8 mouse cellular contexts compared by ENCODE assay signal in genomic region chr11:69409378-69410044, GRCm38 (mm10). TPM values are rescaled to one million over a fixed set of nuclear protein-coding genes. Genes with fewer than 3 reads are reported as not detected.
DNase-seq lines count a peak whose midpoint lies in the region; ATAC-seq and TF ChIP-seq lines count a peak whose summit lies in the region.

No protein-coding gene starts in this region.

- peaks cover 8% of the 10 kb centered on the region for H3K4me1 ChIP-seq in intestine, postnatal 0 days (replicated peaks; ENCODE audit: control insufficient read depth, insufficient read depth, low read length)
- H3K4me1 ChIP-seq in limb, embryonic 14.5 days (ENCODE audit: control insufficient read depth, insufficient read depth, low read length) = peaks cover 33% of the 10 kb centered on the region
- peaks cover 46% of the 10 kb centered on the region for H3K4me1 ChIP-seq in midbrain, embryonic 14.5 days (ENCODE audit: control insufficient read depth, insufficient read depth, low read length)
- H3K4me1 ChIP-seq in spleen, adult 2 months (ENCODE audit: control insufficient read depth, insufficient read depth, insufficient read length) = peaks cover 5% of the 10 kb centered on the region; the same call in 1 of the 2 replicates

- H3K9me3 ChIP-seq in intestine, postnatal 0 days (ENCODE audit: control insufficient read depth) = no peaks in the 10 kb centered on the region
- H3K9me3 ChIP-seq in limb, embryonic 14.5 days (ENCODE audit: control insufficient read depth, low read length) = no peaks in the 10 kb centered on the region
- H3K9me3 ChIP-seq in midbrain, embryonic 14.5 days (ENCODE audit: control insufficient read depth, low read length) = no peaks in the 10 kb centered on the region

- H3K27me3 ChIP-seq in intestine, postnatal 0 days (replicated peaks; ENCODE audit: control insufficient read depth, insufficient read depth, low read length) = no peaks in the 10 kb centered on the region
- H3K27me3 ChIP-seq in limb, embryonic 14.5 days (ENCODE audit: control insufficient read depth, insufficient read depth, low read length) = no peaks in the 10 kb centered on the region
- no peaks in the 10 kb centered on the region for H3K27me3 ChIP-seq in midbrain, embryonic 14.5 days (ENCODE audit: control insufficient read depth, insufficient read depth, low read length)
- H3K27me3 ChIP-seq in spleen, adult 2 months (ENCODE audit: control insufficient read depth, insufficient read depth, low read length) = no peaks in the 10 kb centered on the region

- ATAC-seq in intestine, postnatal 0 days = peak; percentile 55
- ATAC-seq in limb, embryonic 14.5 days (ENCODE audit: low FRiP score, low read depth) = peak; percentile 67
- peak; percentile 41 for ATAC-seq in midbrain, embryonic 14.5 days (ENCODE audit: low FRiP score, low TSS enrichment)

- H3K27ac ChIP-seq in intestine, postnatal 0 days (ENCODE audit: low read depth, low read length) = peak overlapping the region; percentile 98
- H3K27ac ChIP-seq in limb, embryonic 14.5 days (replicated peaks; ENCODE audit: low read depth, low read length) = peak overlapping the region; percentile 92
- H3K27ac ChIP-seq in midbrain, embryonic 14.5 days (replicated peaks; ENCODE audit: low read depth, low read length) = peak overlapping the region; percentile 100
- H3K27ac ChIP-seq in spleen, adult 2 months (ENCODE audit: insufficient read depth, low read length) = peak overlapping the region; percentile 100

- WGBS in intestine, postnatal 0 days = under 1% methylated on average over 42 of the region's 46 CpGs
- WGBS in limb, embryonic 14.5 days = under 1% methylated on average over 34 of the region's 46 CpGs
- under 1% methylated on average over 43 of the region's 46 CpGs for WGBS in midbrain, embryonic 14.5 days
- under 1% methylated on average over 46 of the region's 46 CpGs for WGBS in spleen, adult 2 months

- peak overlapping the region; percentile 90 for H3K9ac ChIP-seq in intestine, postnatal 0 days (ENCODE audit: low read depth, low read length)
- H3K9ac ChIP-seq in limb, embryonic 14.5 days (ENCODE audit: low read depth, low read length, severe bottlenecking) = peak overlapping the region; percentile 81
- peak overlapping the region; percentile 85 for H3K9ac ChIP-seq in midbrain, embryonic 14.5 days (replicated peaks; ENCODE audit: low read length)

- TF ChIP-seq CTCF in intestine, postnatal 0 days (IDR thresholded peaks at IDR 0.05; ENCODE audit: low read depth) = no peak
- no peak for TF ChIP-seq CTCF in spleen, adult 2 months (IDR thresholded peaks at IDR 0.05; ENCODE audit: extremely low read depth, insufficient read depth, insufficient read length, insufficient replicate concordance)

- peak overlapping the region; percentile 80 for H3K4me3 ChIP-seq in intestine, postnatal 0 days (ENCODE audit: low read depth, low read length)
- H3K4me3 ChIP-seq in limb, embryonic 14.5 days (replicated peaks; ENCODE audit: low read length) = peak overlapping the region; percentile 76
- H3K4me3 ChIP-seq in midbrain, embryonic 14.5 days (replicated peaks; ENCODE audit: low read depth, low read length) = peak overlapping the region; percentile 62
- H3K4me3 ChIP-seq in spleen, adult 2 months (ENCODE audit: extremely low read depth, insufficient read depth, insufficient read length) = peak overlapping the region; percentile 91

- peaks cover 35% of the 10 kb centered on the region for H3K36me3 ChIP-seq in intestine, postnatal 0 days (ENCODE audit: control insufficient read depth, insufficient read depth)
- peaks cover 59% of the 10 kb centered on the region for H3K36me3 ChIP-seq in limb, embryonic 14.5 days (ENCODE audit: control insufficient read depth, insufficient read depth, low read length)
- H3K36me3 ChIP-seq in midbrain, embryonic 14.5 days (ENCODE audit: control insufficient read depth, insufficient read depth, low read length) = peaks cover 54% of the 10 kb centered on the region
- H3K36me3 ChIP-seq in spleen, adult 2 months (ENCODE audit: control insufficient read depth, insufficient read depth, low read length) = peaks cover 27% of the 10 kb centered on the region

- DNase-seq in adrenal gland, adult (ENCODE audit: inconsistent age in 2 of 2, low spot score in 1 of 2) = peak; percentile 88 to 97
- no peak for DNase-seq in adrenal gland, adult 8-10 months
- DNase-seq in embryo, embryonic 10.5 days (ENCODE audit: low spot score) = peak; percentile 92
- peak; percentile 99 for DNase-seq in heart, adult 11 months
- DNase-seq in limb, embryonic 14.5 days (ENCODE audit: low spot score) = peak; percentile 85
- peak; percentile 88 for DNase-seq in midbrain, embryonic 14.5 days
- peak; percentile 83 to 92 for DNase-seq in spleen, adult 2 months (ENCODE audit: low read depth in 1 of 2, low spot score in 2 of 2)

- peak overlapping the region; percentile 78 for H3K4me2 ChIP-seq in intestine, postnatal 0 days (replicated peaks; ENCODE audit: low read depth)
- peak overlapping the region; percentile 81 for H3K4me2 ChIP-seq in limb, embryonic 14.5 days (replicated peaks; ENCODE audit: low read depth, low read length, severe bottlenecking)
- H3K4me2 ChIP-seq in midbrain, embryonic 14.5 days (ENCODE audit: low read length) = peak overlapping the region; percentile 99

- TF ChIP-seq POLR2A in limb, embryonic 14.5 days (IDR thresholded peaks at IDR 0.05; ENCODE audit: borderline replicate concordance, extremely low read depth, insufficient read depth, insufficient read length) = 0 out of 2 replicates have a peak, but pooled peaks have one; percentile 14
- peak; percentile 46; the same call in 1 of the 2 replicates for TF ChIP-seq POLR2A in spleen, adult 2 months (IDR thresholded peaks at IDR 0.05; ENCODE audit: low read depth, low read length)

RNA-seq across cellular contexts. Expression of gene Kdm6b, which starts 4.0 kb away (rescaled TPM):
- 10 to 100 TPM; 20.4 to 44.2 (median 35.1) TPM for total RNA-seq in adrenal gland, adult 8-10 months (2022)
- 18.2 and 23.6 TPM in 2 replicates for polyA plus RNA-seq in intestine, postnatal 0 days (2015; fragmentation: Nextera tagmentation; extraction: Ambion mirVana)
- polyA plus RNA-seq in limb, embryonic 14.5 days (2012; rRNA removed) = 23.7 and 27.5 TPM in 2 replicates
- polyA plus RNA-seq in limb, embryonic 14.5 days (2014; fragmentation: Nextera tagmentation; extraction: Ambion mirVana) = 31.4 and 36.4 TPM in 2 replicates
- polyA plus RNA-seq in midbrain, embryonic 14.5 days (2014; fragmentation: Nextera tagmentation; extraction: Ambion mirVana) = 41.1 and 41.2 TPM in 2 replicates
- polyA plus RNA-seq in spleen, adult 2 months (2012; rRNA removed) = 15.8 and 17.0 TPM in 2 replicates

RNA-seq across cellular contexts. Expression of gene Tmem88, which starts 11.5 kb away (rescaled TPM):
- 10 to 100 TPM in 2 of 4 experiments, 1 to 10 TPM in 2; 6.3 to 16.0 (median 10.4) TPM for total RNA-seq in adrenal gland, adult 8-10 months (2022)
- polyA plus RNA-seq in intestine, postnatal 0 days (2015; fragmentation: Nextera tagmentation; extraction: Ambion mirVana) = 24.1 and 24.9 TPM in 2 replicates
- polyA plus RNA-seq in limb, embryonic 14.5 days (2012; rRNA removed) = 17.0 and 23.7 TPM in 2 replicates
- 18.7 and 18.9 TPM in 2 replicates for polyA plus RNA-seq in limb, embryonic 14.5 days (2014; fragmentation: Nextera tagmentation; extraction: Ambion mirVana)
- 2.6 and 4.9 TPM in 2 replicates for polyA plus RNA-seq in midbrain, embryonic 14.5 days (2014; fragmentation: Nextera tagmentation; extraction: Ambion mirVana)
- polyA plus RNA-seq in spleen, adult 2 months (2012; rRNA removed) = 14.3 and 20.5 TPM in 2 replicates

RNA-seq across cellular contexts. Expression of gene Cyb5d1, which starts 14.1 kb away (rescaled TPM):
- 10 to 100 TPM; 53.9 to 65.7 (median 60.5) TPM for total RNA-seq in adrenal gland, adult 8-10 months (2022)
- polyA plus RNA-seq in intestine, postnatal 0 days (2015; fragmentation: Nextera tagmentation; extraction: Ambion mirVana) = 8.6 and 8.9 TPM in 2 replicates
- polyA plus RNA-seq in limb, embryonic 14.5 days (2012; rRNA removed) = 29.5 and 32.7 TPM in 2 replicates
- 22.3 and 27.3 TPM in 2 replicates for polyA plus RNA-seq in limb, embryonic 14.5 days (2014; fragmentation: Nextera tagmentation; extraction: Ambion mirVana)
- polyA plus RNA-seq in midbrain, embryonic 14.5 days (2014; fragmentation: Nextera tagmentation; extraction: Ambion mirVana) = 17.0 and 24.8 TPM in 2 replicates
- polyA plus RNA-seq in spleen, adult 2 months (2012; rRNA removed) = 9.5 and 11.1 TPM in 2 replicates

RNA-seq across cellular contexts. Expression of gene Naa38, which starts 14.2 kb away (rescaled TPM):
- total RNA-seq in adrenal gland, adult 8-10 months (2022) = 100 to 1,000 TPM; 138 to 160 (median 154) TPM
- polyA plus RNA-seq in intestine, postnatal 0 days (2015; fragmentation: Nextera tagmentation; extraction: Ambion mirVana) = 159 and 164 TPM in 2 replicates
- polyA plus RNA-seq in limb, embryonic 14.5 days (2012; rRNA removed) = 127 and 131 TPM in 2 replicates
- polyA plus RNA-seq in limb, embryonic 14.5 days (2014; fragmentation: Nextera tagmentation; extraction: Ambion mirVana) = 161 and 171 TPM in 2 replicates
- 97.6 and 123 TPM in 2 replicates for polyA plus RNA-seq in midbrain, embryonic 14.5 days (2014; fragmentation: Nextera tagmentation; extraction: Ambion mirVana)
- polyA plus RNA-seq in spleen, adult 2 months (2012; rRNA removed) = 82.3 and 105 TPM in 2 replicates

RNA-seq across cellular contexts. Expression of gene Chd3, which starts 40.3 kb away (rescaled TPM):
- 100 to 1,000 TPM in 2 of 4 experiments, 10 to 100 TPM in 2; 89.8 to 169 (median 115) TPM for total RNA-seq in adrenal gland, adult 8-10 months (2022)
- 19.4 and 24.8 TPM in 2 replicates for polyA plus RNA-seq in intestine, postnatal 0 days (2015; fragmentation: Nextera tagmentation; extraction: Ambion mirVana)
- 425 and 497 TPM in 2 replicates for polyA plus RNA-seq in limb, embryonic 14.5 days (2012; rRNA removed)
- polyA plus RNA-seq in limb, embryonic 14.5 days (2014; fragmentation: Nextera tagmentation; extraction: Ambion mirVana) = 97.8 and 113 TPM in 2 replicates
- polyA plus RNA-seq in midbrain, embryonic 14.5 days (2014; fragmentation: Nextera tagmentation; extraction: Ambion mirVana) = 77.5 and 80.8 TPM in 2 replicates
- 146 and 160 TPM in 2 replicates for polyA plus RNA-seq in spleen, adult 2 months (2012; rRNA removed)
